ENCODE assay signal across 8 mouse cellular contexts in genomic region chr17:48410299-48410785, GRCm38 (mm10). TPM values are rescaled to one million over a fixed set of nuclear protein-coding genes. Genes with fewer than 3 reads are reported as not detected.
DNase-seq lines count a peak whose midpoint lies in the region; ATAC-seq and TF ChIP-seq lines count a peak whose summit lies in the region.

No protein-coding gene starts in this region.

- peaks cover 27% of the 10 kb centered on the region for H3K4me1 ChIP-seq in forebrain, embryonic 10.5 days
- peaks cover 18% of the 10 kb centered on the region for H3K4me1 ChIP-seq in limb, embryonic 14.5 days (ENCODE audit: control insufficient read depth, insufficient read depth, low read length)
- peaks cover 3% of the 10 kb centered on the region; the same call in 1 of the 2 replicates for H3K4me1 ChIP-seq in small intestine, adult 2 months (ENCODE audit: control insufficient read depth, insufficient read depth, insufficient read length, low read length)

- peak; percentile 44 for DNase-seq in embryo, embryonic 10 days (ENCODE audit: low spot score)
- DNase-seq in embryo, embryonic 9.5 days (ENCODE audit: extremely low spot score), result no peak
- DNase-seq in ES-CJ7 (ENCODE audit: low read depth, low spot score), result peak; percentile 58
- DNase-seq in forebrain, embryonic 10.5 days (ENCODE audit: extremely low spot score, low spot score), result no peak
- no peak for DNase-seq in limb, embryonic 14.5 days (ENCODE audit: low spot score)
- no peak for DNase-seq in adrenal gland, postnatal 4 days (ENCODE audit: low spot score in 2 of 2)
- DNase-seq in adrenal gland, adult (ENCODE audit: inconsistent age in 2 of 2, low spot score in 1 of 2), result no peak

- H3K27ac ChIP-seq in forebrain, embryonic 10.5 days, result peak overlapping the region; percentile 99
- peak overlapping the region; percentile 96 for H3K27ac ChIP-seq in limb, embryonic 14.5 days (replicated peaks; ENCODE audit: low read depth, low read length)
- peak overlapping the region; percentile 98 for H3K27ac ChIP-seq in small intestine, adult 2 months (ENCODE audit: insufficient read depth, low read depth, low read length)

- TF ChIP-seq POLR2A in limb, embryonic 14.5 days (IDR thresholded peaks at IDR 0.05; ENCODE audit: borderline replicate concordance, extremely low read depth, insufficient read depth, insufficient read length), result no peak
- TF ChIP-seq POLR2A in small intestine, adult 2 months (IDR thresholded peaks at IDR 0.05; ENCODE audit: low read depth, low read length), result no peak

- no peaks in the 10 kb centered on the region for H3K9me3 ChIP-seq in forebrain, embryonic 10.5 days
- H3K9me3 ChIP-seq in limb, embryonic 14.5 days (ENCODE audit: control insufficient read depth, low read length), result no peaks in the 10 kb centered on the region

- no peak for TF ChIP-seq CTCF in small intestine, adult 2 months (IDR thresholded peaks at IDR 0.05; ENCODE audit: extremely low read depth, insufficient read length, insufficient replicate concordance, low read depth, low read length)

- peaks cover 44% of the 10 kb centered on the region for H3K36me3 ChIP-seq in forebrain, embryonic 10.5 days (replicated peaks)
- H3K36me3 ChIP-seq in limb, embryonic 14.5 days (ENCODE audit: control insufficient read depth, insufficient read depth, low read length), result peaks cover 18% of the 10 kb centered on the region
- peaks cover 22% of the 10 kb centered on the region for H3K36me3 ChIP-seq in small intestine, adult 2 months (ENCODE audit: control insufficient read depth, insufficient read depth, low read length)

- no peaks in the 10 kb centered on the region for H3K27me3 ChIP-seq in forebrain, embryonic 10.5 days (ENCODE audit: poor library complexity, severe bottlenecking)
- no peaks in the 10 kb centered on the region for H3K27me3 ChIP-seq in limb, embryonic 14.5 days (ENCODE audit: control insufficient read depth, insufficient read depth, low read length)
- no peaks in the 10 kb centered on the region for H3K27me3 ChIP-seq in small intestine, adult 2 months (ENCODE audit: control insufficient read depth, insufficient read depth, low read length)

- WGBS in forebrain, embryonic 10.5 days, result under 1% methylated on average over 13 of the region's 13 CpGs
- WGBS in limb, embryonic 14.5 days, result under 1% methylated on average over 13 of the region's 13 CpGs
- under 1% methylated on average over 13 of the region's 13 CpGs for WGBS in small intestine, adult 2 months

- H3K4me3 ChIP-seq in forebrain, embryonic 10.5 days, result peak overlapping the region; percentile 90
- H3K4me3 ChIP-seq in limb, embryonic 14.5 days (replicated peaks; ENCODE audit: low read length), result peak overlapping the region; percentile 84
- peak overlapping the region; percentile 91 for H3K4me3 ChIP-seq in small intestine, adult 2 months (ENCODE audit: low read depth, low read length)

- H3K9ac ChIP-seq in limb, embryonic 14.5 days (ENCODE audit: low read depth, low read length, severe bottlenecking), result peak overlapping the region; percentile 77

- H3K4me2 ChIP-seq in limb, embryonic 14.5 days (replicated peaks; ENCODE audit: low read depth, low read length, severe bottlenecking), result peak overlapping the region; percentile 61

- 0 out of 2 replicates have a peak, but pooled peaks have one; percentile 0 for ATAC-seq in limb, embryonic 14.5 days (ENCODE audit: low FRiP score, low read depth)

RNA-seq across cellular contexts. Expression of gene Oard1, which starts 0.5 kb away (rescaled TPM):
- 107 TPM in 2 replicates for polyA plus RNA-seq in forebrain, embryonic 10.5 days (2016; fragmentation: Nextera tagmentation; extraction: Ambion mirVana)
- 22.1 and 28.5 TPM in 2 replicates for polyA plus RNA-seq in limb, embryonic 14.5 days (2012; rRNA removed)
- 46.8 and 46.9 TPM in 2 replicates for polyA plus RNA-seq in limb, embryonic 14.5 days (2014; fragmentation: Nextera tagmentation; extraction: Ambion mirVana)
- polyA plus RNA-seq in small intestine, adult 2 months (2012; rRNA removed), result 3.5 and 4.1 TPM in 2 replicates
- 10 to 100 TPM; 25.6 to 26.9 TPM for total RNA-seq in adrenal gland, postnatal 4 days (2021)

RNA-seq across cellular contexts. Expression of gene Nfya, which starts 0.6 kb away (rescaled TPM):
- 18.7 and 19.0 TPM in 2 replicates for polyA plus RNA-seq in forebrain, embryonic 10.5 days (2016; fragmentation: Nextera tagmentation; extraction: Ambion mirVana)
- 95.0 and 123 TPM in 2 replicates for polyA plus RNA-seq in limb, embryonic 14.5 days (2012; rRNA removed)
- 19.2 and 22.2 TPM in 2 replicates for polyA plus RNA-seq in limb, embryonic 14.5 days (2014; fragmentation: Nextera tagmentation; extraction: Ambion mirVana)
- polyA plus RNA-seq in small intestine, adult 2 months (2012; rRNA removed), result 36.2 and 36.4 TPM in 2 replicates
- 10 to 100 TPM; 28.3 to 35.4 TPM for total RNA-seq in adrenal gland, postnatal 4 days (2021)

RNA-seq across cellular contexts. Expression of gene Apobec2, which starts 22.4 kb away (rescaled TPM):
- 0.64 and 0.78 TPM in 2 replicates for polyA plus RNA-seq in forebrain, embryonic 10.5 days (2016; fragmentation: Nextera tagmentation; extraction: Ambion mirVana)
- 21.7 and 25.0 TPM in 2 replicates for polyA plus RNA-seq in limb, embryonic 14.5 days (2012; rRNA removed)
- polyA plus RNA-seq in limb, embryonic 14.5 days (2014; fragmentation: Nextera tagmentation; extraction: Ambion mirVana), result 28.7 and 42.5 TPM in 2 replicates
- 0.25 and 1.2 TPM in 2 replicates for polyA plus RNA-seq in small intestine, adult 2 months (2012; rRNA removed)
- total RNA-seq in adrenal gland, postnatal 4 days (2021), result 10 to 100 TPM in 1 of 2 experiments, 1 to 10 TPM in 1; 7.6 to 24.5 TPM

RNA-seq across cellular contexts. Expression of gene Tspo2, which starts 41.0 kb away (rescaled TPM):
- polyA plus RNA-seq in forebrain, embryonic 10.5 days (2016; fragmentation: Nextera tagmentation; extraction: Ambion mirVana), result not detected in 2 replicates
- 1.6 and 2.0 TPM in 2 replicates for polyA plus RNA-seq in limb, embryonic 14.5 days (2012; rRNA removed)
- 1.7 TPM in 2 replicates for polyA plus RNA-seq in limb, embryonic 14.5 days (2014; fragmentation: Nextera tagmentation; extraction: Ambion mirVana)
- 2.6 and 9.6 TPM in 2 replicates for polyA plus RNA-seq in small intestine, adult 2 months (2012; rRNA removed)
- total RNA-seq in adrenal gland, postnatal 4 days (2021), result 1 to 10 TPM; 2.8 to 5.5 TPM

RNA-seq across cellular contexts. Expression of gene Unc5cl, which starts 44.4 kb away (rescaled TPM):
- polyA plus RNA-seq in forebrain, embryonic 10.5 days (2016; fragmentation: Nextera tagmentation; extraction: Ambion mirVana), result 0.07 and 0.27 TPM in 2 replicates
- polyA plus RNA-seq in limb, embryonic 14.5 days (2012; rRNA removed), result 0.15 and 0.41 TPM in 2 replicates
- polyA plus RNA-seq in limb, embryonic 14.5 days (2014; fragmentation: Nextera tagmentation; extraction: Ambion mirVana), result 0.18 TPM in 2 replicates
- 52.1 and 88.3 TPM in 2 replicates for polyA plus RNA-seq in small intestine, adult 2 months (2012; rRNA removed)
- 1 to 10 TPM in 1 of 2 experiments, not detected in 1; 1.3 TPM for total RNA-seq in adrenal gland, postnatal 4 days (2021)

Comparison
In these comparisons a context has a peak if more than half of its experiments do, and no peak if none do; other contexts are left out.
1. DNase-seq: peak in embryo, embryonic 10 days (single experiment) and ES-CJ7 (single experiment); none in embryo, embryonic 9.5 days (single experiment), forebrain, embryonic 10.5 days (single experiment), limb, embryonic 14.5 days (single experiment), adrenal gland, postnatal 4 days (0 of 2) and adrenal gland, adult (0 of 2).
2. RNA of gene Apobec2, which starts 22.4 kb away (polyA plus RNA-seq): 21.7 to 42.5 TPM in limb, embryonic 14.5 days; 0.64 to 0.78 TPM in forebrain, embryonic 10.5 days and 0.25 to 1.2 TPM in small intestine, adult 2 months; every median in the first group is over 10 times any median in the second.
3. Peak in every context shown above with its lines, with median percentiles within 50 percentile points of each other: H3K27ac ChIP-seq and H3K4me3 ChIP-seq.